Mouse (Mus musculus): ENCODE data around the gene Atg13. TPM values are rescaled to one million over a fixed set of nuclear protein-coding genes. Genes with fewer than 3 reads are reported as not detected.

Gene Atg13
- total and polyA plus RNA-seq, 3 experiments, result 5.8 to 20.7 (median 8.5) TPM

DNA sequence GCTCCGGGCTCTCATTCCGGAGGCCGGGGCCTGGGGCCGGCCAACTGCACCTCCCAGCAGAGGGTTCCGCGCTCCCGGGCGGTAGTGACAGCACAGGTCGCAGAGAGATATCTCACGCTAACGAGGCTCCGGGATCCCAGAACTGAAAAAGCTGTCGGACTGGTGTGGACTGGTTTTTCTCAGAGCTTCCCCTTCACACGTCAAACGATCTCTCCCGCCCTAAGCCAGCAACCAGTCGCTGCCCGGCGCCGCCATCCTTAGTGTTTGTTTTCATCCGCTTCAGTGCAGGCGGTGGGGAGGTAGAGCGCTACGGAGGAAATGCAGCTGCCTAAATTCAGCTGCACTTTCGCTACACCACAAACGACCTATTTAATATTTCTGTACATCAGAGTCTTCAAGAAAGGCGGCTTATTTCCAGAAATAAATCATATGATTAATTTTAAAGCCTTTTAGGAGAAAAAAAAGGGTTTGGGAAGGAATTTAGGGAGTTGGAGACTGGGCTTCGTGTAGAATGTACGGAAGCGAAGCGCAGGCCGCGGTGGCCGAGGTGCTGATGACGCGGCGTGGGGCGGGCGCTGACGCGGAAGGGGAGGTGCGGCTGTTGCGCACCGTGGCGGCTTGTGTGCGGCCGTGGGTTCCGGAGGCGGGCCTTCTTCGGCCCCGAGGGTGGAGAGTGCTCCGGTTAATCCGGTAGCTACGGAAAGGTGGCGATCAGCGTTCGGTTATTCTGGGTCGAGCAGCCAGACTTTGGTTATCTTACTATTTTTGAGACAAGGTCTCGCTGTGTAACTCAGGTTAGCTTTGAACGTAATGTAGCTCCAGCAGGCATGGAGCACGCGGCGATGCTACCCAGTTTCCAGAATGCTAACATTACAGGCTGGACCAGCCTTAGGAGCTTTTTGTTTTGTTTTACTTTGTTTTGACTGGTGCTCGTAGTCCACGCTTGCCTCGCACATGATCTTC is at the start of gene Atg13, which contains the start of gene Harbi1 (continued):
- peak; percentile 64; the same call in 1 of the 2 replicates for TF ChIP-seq CHD2 (IDR thresholded peaks at IDR 0.05; ENCODE audit: low read length)
- TF ChIP-seq PAX5 (IDR thresholded peaks at IDR 0.05; ENCODE audit: low read length), result no peak

DNA sequence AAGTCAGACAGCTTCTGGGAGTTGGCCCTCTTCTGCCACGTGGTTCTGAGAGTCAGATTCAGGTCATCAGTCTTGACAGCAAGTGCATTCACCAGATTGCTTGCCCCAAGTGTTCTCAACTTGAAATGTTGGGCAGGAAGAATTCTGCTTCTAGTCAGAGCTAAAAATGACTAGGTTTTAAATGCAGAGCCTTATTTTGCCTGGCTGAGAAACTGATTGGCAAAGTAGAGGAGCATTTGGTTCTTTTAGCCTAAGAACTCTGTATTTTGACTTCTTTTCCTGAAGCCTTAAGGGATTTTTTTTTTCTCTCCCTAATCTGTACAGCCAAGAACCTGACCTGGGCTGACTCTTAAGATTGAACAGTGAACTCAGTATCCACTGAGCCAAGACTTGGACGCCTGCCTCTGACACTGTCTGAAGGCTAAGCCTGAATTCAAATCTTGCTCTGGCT is 39.5 kb upstream of the Atg13 start:
- Histone ChIP-seq H3K27me3 (replicated peaks) (no peaks in the 10 kb centered on the region), H3K79me2 (replicated peaks; ENCODE audit: control insufficient read depth, extremely low read depth, insufficient read depth, poor library complexity, severe bottlenecking) (peaks cover 26% of the 10 kb centered on the region), H3K9ac (ENCODE audit: insufficient read depth, low read depth) (no peak overlapping the region), H3K9me3 (replicated peaks; ENCODE audit: low read length) (no peaks in the 10 kb centered on the region), H3K4me2 (ENCODE audit: insufficient read depth, low read depth, poor library complexity, severe bottlenecking) (no peak overlapping the region), H3K4me3 (replicated peaks in 1 of 3; ENCODE audit: low read depth in 2 of 3, low read length in 2 of 3, poor library complexity in 1 of 3) (no peak overlapping the region), H3K27ac (ENCODE audit: insufficient read depth, low read depth) (no peak overlapping the region), H3K36me3 (replicated peaks in 1 of 2; ENCODE audit: control insufficient read depth in 1 of 2, insufficient read depth in 1 of 2, low read length in 1 of 2) (peaks cover 0 to 9% of the 10 kb centered on the region in 2 experiments), H3K4me1 (ENCODE audit: control insufficient read depth in 1 of 2, insufficient read depth in 2 of 2) (no peaks in the 10 kb centered on the region)
- no peak for TF ChIP-seq RAD21 (IDR thresholded peaks at IDR 0.05; ENCODE audit: low read depth, low read length)
- no peak for TF ChIP-seq IRF4 (IDR thresholded peaks at IDR 0.05; ENCODE audit: low read depth, low read length)
- TF ChIP-seq JUN (IDR thresholded peaks at IDR 0.05; ENCODE audit: insufficient read depth, low read depth, low read length), result no peak
- TF ChIP-seq CTCF (conservative IDR thresholded peaks at IDR 0.05 in 1 of 2, IDR thresholded peaks at IDR 0.05 in 1 of 2; ENCODE audit: low read depth in 2 of 2, low read length in 2 of 2), result no peak
- no peak for TF ChIP-seq NELFE (IDR thresholded peaks at IDR 0.05; ENCODE audit: low read depth, low read length)
- no peak for TF ChIP-seq MAFK (IDR thresholded peaks at IDR 0.05; ENCODE audit: insufficient replicate concordance, low read length)
- in situ Hi-C loops (cut with MboI; ENCODE audit: low pct_ligation_motif_present, low pct_unique_long_range_greater_than_20kb, low sequenced_read_pairs), result no loop called here
- dilution Hi-C loops (cut with MboI; ENCODE audit: extremely low pct_ligation_motif_present, extremely low pct_unique_long_range_greater_than_20kb, low sequenced_read_pairs), result no loop called here
- DNase-seq (ENCODE audit: extremely low read depth), result no peak

DNA sequence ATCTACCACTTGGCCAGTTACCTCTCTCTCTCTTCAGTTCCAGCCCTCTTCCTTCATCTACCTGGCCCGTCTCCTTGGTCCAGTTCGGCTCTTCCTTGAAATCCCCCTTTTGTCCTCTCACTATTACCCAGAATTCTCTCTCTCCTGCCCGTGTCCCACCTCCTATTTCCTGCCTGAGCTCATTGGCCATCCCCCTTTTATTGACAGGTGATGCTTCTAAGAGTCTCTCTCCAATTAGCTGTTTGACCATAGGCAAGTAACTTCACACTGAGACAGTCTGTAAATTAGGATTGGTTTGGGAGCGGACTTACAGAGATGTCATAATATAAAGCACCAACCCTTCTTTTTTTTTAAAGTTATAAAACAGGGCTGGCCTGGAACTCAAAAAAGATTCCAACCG is 34.3 kb upstream of the Atg13 start:
- in situ Hi-C loops (cut with MboI; ENCODE audit: low pct_ligation_motif_present, low pct_unique_long_range_greater_than_20kb, low sequenced_read_pairs), result no loop called here
- Histone ChIP-seq H3K36me3 (replicated peaks in 1 of 2; ENCODE audit: control insufficient read depth in 1 of 2, insufficient read depth in 1 of 2, low read length in 1 of 2) (peaks cover 0 to 19% of the 10 kb centered on the region in 2 experiments), H3K79me2 (replicated peaks; ENCODE audit: control insufficient read depth, extremely low read depth, insufficient read depth, poor library complexity, severe bottlenecking) (peaks cover 17% of the 10 kb centered on the region), H3K4me3 (replicated peaks in 1 of 3; ENCODE audit: low read depth in 2 of 3, low read length in 2 of 3, poor library complexity in 1 of 3) (no peak overlapping the region), H3K4me1 (ENCODE audit: control insufficient read depth in 1 of 2, insufficient read depth in 2 of 2) (peaks cover 0 to 7% of the 10 kb centered on the region in 2 experiments; a peak in 1 of 4 replicates), H3K9me3 (replicated peaks; ENCODE audit: low read length) (no peaks in the 10 kb centered on the region), H3K9ac (ENCODE audit: insufficient read depth, low read depth) (no peak overlapping the region), H3K27ac (ENCODE audit: insufficient read depth, low read depth) (no peak overlapping the region), H3K27me3 (replicated peaks) (no peaks in the 10 kb centered on the region), H3K4me2 (ENCODE audit: insufficient read depth, low read depth, poor library complexity, severe bottlenecking) (no peak overlapping the region)
- no peak for DNase-seq (ENCODE audit: extremely low read depth)
- TF ChIP-seq MEF2A (IDR thresholded peaks at IDR 0.05; ENCODE audit: borderline replicate concordance, low read depth, low read length), result no peak
- TF ChIP-seq KAT2A (IDR thresholded peaks at IDR 0.05; ENCODE audit: insufficient replicate concordance, low read length), result no peak
- no peak for TF ChIP-seq JUN (IDR thresholded peaks at IDR 0.05; ENCODE audit: insufficient read depth, low read depth, low read length)
- TF ChIP-seq UBTF (IDR thresholded peaks at IDR 0.05; ENCODE audit: low read depth, low read length), result no peak
- no peak for TF ChIP-seq RAD21 (IDR thresholded peaks at IDR 0.05; ENCODE audit: low read depth, low read length)
- TF ChIP-seq ZKSCAN1 (IDR thresholded peaks at IDR 0.05; ENCODE audit: borderline replicate concordance, low read depth, low read length), result no peak
- dilution Hi-C loops (cut with MboI; ENCODE audit: extremely low pct_ligation_motif_present, extremely low pct_unique_long_range_greater_than_20kb, low sequenced_read_pairs), result no loop called here
